Mouse (Mus musculus): ENCODE data around the gene Tspan2.

Gene Tspan2

DNA sequence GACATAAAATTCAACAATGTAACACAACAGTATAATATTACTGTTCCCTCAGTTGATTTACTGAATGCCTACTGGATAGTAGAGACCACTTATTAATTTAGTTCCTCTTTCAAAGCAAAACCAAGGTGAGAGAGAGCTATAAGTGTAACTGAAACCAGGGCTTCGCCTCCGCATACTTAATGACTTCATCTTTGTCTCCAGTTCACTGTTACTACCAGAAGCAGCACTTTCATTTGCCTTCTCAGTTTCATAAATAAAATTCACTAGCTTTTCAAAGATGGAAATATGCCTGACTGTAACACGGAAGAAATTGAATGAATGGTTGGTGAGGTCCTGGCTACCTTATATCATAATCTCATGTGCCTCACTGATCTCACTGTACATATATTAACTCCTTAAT, 1.3 kb upstream of the Tspan2 start:
- in situ Hi-C loops (cut with MboI, MseI): loop anchor here (10.0 kb wide), 1 partner anchor 442 kb away; the partner anchor contains the start of gene Bcas2

DNA sequence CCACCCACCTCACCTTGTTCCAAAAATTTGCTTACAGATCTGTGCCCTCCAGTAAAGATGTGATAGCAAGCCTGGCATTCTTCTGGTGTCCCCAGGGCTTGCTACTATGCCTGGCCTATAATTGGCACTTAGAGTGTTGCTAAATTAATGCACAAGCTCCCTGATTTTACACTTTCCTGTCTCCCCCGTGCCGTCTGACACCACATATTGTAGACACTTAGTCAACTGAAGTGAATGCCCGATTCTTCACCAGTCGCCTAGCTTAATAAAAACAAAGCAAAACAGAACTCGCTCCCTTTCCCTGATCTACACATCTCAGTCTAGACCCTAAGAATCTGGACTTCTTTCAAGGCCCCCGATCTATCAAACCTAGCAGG, 405 bp upstream of the Tspan2 start:
- in situ Hi-C loops (cut with MboI, MseI): loop anchor here (10.0 kb wide), 1 partner anchor 441 kb away; the partner anchor contains the start of gene Bcas2

DNA sequence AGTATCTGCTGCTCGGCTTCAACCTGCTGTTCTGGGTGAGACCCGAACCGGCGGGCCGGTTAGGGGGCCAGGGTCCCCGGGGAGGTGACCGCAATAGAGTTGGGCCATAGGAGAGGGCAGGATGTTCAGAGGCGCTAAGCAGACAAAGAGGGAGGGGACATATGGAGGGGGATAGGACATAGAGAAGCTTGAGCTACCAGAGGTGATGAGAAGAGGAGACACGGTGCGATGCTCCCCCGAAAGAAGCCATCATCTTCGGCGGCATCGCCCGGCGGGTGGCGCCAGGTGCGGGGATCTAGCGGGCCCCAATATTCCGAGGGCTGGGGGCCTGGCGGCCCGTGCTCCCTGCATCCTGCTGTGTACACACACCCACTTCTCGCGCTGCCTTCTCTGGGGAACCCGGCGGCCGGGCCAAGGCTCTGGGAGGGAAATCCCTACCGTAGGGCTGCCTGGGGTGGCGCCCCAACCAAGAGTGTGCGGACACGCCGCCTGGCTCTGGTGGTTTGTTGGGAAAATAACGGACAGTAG, 766 bp downstream of the Tspan2 start:
- in situ Hi-C loops (cut with MboI, MseI): loop anchor here (5.0 to 10.0 kb wide), 2 partner anchors 292 to 440 kb away; partner anchors contain the start of gene Bcas2

DNA sequence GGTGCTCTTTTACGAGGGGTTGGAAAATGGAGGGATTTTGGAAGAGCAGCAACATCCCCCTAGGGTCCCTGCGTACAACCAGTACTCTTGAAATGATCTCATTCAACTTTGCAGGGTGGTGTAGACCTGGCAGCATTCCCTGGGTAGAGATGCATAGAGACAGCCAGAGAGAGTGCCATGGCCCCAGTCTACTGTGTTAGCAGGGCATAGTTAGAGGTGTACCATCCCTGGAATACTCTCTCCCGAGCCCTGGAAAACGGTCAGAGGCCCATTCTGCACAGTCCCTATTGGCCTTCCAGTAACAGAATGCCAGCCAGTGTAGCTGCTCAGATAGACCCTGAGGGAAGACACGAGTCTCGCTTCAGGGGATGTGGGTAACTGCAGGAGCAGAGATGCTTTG, 1.3 kb downstream of the Tspan2 start:
- in situ Hi-C loops (cut with MboI, MseI): loop anchor here (5.0 to 10.0 kb wide), 2 partner anchors 292 to 439 kb away; partner anchors contain the start of gene Bcas2

DNA sequence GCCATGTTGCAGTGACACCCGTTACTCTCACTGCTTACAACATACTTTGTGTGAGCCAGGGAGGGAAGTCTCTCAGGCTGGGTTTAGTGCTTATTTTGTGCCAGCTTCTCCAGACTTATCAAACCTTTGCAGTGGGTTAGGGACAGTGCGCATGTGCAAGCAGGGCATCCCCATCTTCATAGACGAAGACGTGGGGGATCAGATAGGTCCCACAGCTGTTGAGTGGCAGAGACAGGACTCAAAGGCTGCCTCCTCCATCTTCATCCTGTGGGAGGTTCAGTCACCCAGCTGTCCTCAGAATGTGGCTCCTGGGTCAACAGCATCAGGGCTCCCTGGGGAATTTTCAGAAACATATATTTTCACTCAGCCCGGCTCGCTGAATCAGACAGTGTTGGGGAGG, 2.1 kb downstream of the Tspan2 start:
- in situ Hi-C loops (cut with MboI, MseI): loop anchor here (5.0 to 10.0 kb wide), 2 partner anchors 291 to 438 kb away; partner anchors contain the start of gene Bcas2

DNA sequence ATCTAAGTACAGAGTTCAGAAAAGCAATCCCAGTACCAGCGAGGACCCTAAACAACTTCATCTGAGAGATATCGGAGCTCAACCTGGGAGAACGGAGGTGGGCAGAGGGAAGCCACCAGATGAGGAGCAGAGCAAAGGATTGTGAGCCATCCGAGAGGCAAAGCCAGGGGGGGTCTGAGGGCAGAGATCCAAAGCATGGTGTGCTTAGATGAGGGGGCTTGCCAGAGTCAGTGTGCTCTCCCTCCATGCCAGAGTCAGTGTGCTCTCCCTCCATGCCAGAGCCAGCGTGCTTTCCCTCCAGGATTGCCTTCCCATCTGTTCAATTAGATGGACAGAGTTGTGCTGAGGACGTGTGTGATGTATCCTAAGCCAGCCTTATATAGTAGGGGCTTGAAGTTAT, 2.8 kb downstream of the Tspan2 start:
- in situ Hi-C loops (cut with MboI, MseI): loop anchor here (5.0 to 10.0 kb wide), 2 partner anchors 290 to 438 kb away; partner anchors contain the start of gene Bcas2

DNA sequence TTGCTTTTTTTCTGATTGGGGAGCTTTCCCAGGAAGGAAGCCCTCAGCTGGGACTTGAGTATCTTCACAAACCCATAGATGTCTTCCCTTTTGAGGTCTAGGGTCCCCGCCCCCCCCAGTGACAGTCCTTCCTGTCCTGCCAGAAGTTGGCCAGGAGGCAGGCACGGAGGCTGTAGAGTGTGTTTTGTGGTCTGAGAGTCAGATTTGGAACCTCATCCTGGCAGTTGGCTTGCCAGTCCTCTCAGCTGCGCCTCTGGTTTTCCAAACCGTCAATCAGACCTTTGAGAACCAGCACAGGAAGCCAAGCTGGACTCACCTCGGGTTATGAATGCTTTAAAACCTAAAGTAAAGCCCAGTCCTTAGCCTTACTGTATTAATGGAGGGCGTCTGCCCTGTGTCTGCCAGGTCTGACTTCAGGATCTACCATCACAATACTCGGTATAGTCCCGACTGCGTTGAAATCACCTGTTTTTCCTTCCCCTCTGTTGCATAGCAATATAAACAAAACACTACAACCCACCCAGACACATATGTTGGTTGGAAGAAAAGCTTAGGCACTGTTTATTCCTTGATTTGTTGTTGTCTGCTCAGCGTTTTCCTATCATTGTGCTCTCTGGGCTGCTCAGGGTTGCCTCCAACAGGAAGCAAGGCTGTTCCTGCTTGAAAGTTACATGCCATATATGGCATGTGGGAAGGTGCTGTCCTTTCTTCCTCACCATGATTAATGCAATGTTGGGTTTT, 4.0 kb downstream of the Tspan2 start:
- in situ Hi-C loops (cut with MboI, MseI): loop anchor here (5.0 to 10.0 kb wide), 2 partner anchors 289 to 436 kb away; partner anchors contain the start of gene Bcas2

DNA sequence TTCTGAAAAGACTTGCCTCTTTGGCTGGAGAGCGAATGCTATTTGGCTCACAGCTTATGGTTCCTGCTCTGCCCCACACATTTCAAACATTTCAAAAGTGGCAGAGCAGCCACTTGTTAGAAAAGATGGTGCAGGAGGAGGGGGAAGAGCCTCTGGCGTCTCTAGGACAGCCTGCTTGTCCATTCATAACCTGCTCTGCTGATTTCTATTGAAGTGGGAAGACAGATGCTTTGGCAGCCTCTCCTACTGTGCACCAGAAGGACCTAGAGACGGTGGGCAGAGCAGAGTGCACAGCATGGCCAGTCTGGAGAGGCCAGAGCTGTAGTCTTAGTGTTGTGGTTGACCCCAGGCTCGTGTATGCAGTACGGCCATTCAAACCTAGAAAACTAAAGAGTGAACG, 4.6 kb downstream of the Tspan2 start:
- in situ Hi-C loops (cut with MboI, MseI): loop anchor here (5.0 to 10.0 kb wide), 2 partner anchors 288 to 436 kb away; partner anchors contain the start of gene Bcas2

DNA sequence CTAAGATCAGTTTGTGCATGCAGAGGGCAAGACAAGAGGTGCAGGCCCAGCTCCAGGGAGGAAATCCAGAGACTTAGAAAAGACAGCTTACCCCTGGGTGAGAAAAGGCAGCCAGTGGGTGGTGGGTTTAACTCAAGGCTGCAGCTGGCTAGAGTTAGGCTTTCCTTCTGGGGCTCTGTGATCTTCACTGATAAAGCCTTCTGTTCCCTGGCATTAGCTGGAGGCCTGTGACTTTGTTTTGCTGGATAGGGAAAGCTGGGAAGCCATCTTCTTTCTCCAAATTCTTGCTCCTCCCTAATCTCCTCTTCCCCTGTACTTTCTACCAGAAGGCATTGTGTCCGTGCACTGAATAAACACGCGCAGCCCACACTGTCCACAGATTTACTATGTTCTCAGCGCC, 8.4 kb downstream of the Tspan2 start:
- in situ Hi-C loops (cut with MboI, MseI): no loop called here

DNA sequence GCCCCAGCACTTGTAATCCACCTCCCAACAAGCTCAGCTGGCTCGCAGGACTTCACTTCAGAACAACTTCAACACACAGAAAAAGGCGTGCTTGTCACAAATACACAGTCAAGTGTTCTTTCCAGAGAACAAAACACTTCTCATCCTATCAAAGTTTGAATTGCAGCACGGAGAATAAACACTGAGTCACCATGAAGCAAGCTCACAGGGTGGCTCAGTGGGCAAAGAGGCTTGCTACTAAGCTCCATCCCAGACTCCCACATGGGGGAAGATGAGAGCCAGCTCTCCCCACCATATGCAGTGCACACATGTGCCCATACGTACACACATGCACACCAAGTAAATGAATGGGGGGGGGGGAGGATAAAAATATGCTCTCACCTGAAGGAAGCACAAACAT, 8.9 kb downstream of the Tspan2 start:
- in situ Hi-C loops (cut with MboI, MseI): no loop called here

DNA sequence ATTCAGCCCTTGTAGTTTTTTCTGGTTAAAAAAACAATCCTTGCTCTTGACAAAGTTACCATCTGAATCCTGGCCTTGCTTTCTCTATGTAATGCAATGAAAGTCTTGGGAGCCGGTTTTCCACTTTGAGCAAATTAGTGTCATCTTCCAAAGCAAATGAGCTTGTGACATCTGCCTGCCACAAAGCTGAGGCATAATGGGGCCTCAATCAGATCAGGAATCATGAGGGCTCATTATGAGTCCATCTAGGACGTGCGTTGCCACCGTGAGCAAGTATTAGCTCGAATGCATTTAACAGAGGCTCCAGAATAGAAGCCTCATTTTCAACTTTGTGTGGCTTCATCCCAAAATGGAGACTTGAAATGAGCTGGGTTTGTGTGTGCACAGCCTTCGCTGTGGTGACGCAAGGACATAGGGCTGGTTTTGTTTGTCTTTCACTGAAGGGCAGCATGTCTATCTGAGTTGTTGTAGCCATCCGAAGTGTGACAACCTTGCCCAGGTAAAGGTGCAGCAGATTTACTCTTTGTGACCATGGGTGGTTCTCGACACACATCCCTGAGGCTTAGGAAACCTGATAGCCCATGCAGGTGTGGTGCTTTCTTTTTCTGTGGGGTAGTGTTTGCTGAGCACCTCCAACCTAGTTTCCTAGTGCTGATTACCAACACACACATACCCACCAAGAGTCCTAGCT, 9.6 kb downstream of the Tspan2 start:
- in situ Hi-C loops (cut with MboI, MseI): no loop called here

DNA sequence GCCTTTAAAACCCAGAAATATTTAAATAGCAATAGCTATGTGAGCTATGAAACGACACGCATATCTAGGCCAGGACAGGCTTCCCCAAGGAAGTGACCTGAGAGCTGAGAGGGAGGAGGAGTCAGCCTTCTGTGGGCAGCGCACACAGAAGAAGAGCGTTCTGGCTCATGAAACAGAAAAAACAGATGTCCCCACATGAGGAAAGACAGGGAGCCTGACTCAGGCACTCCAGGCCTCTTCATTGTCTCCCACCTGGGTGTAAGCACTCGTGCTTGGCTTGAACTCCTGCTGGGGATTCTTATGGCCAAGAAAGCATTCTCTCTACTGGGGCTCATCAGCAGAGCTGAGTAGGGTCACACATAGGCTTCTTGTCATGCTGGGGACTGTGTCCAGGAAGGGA, 10.3 kb downstream of the Tspan2 start:
- in situ Hi-C loops (cut with MboI, MseI): no loop called here

DNA sequence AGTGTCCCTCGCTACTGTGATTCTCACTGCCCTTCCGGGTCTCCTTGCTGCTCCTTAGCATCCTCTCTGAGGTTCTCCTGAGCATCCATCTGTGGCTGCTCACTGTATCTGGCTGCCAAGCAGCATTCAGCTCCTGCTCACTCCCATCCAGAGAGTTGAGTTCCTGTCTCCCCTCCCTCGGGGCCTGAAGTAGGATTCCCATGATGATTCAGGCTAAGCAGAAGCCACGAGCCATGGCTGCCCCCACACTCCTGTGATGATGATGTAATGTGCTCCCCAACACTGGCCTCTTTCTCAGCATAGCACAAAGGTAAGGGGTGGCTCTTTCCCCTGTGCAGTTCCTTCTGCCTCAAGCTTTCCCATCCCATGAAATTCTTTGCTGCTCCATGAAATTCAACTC, 11.8 kb downstream of the Tspan2 start:
- in situ Hi-C loops (cut with MboI, MseI): no loop called here

DNA sequence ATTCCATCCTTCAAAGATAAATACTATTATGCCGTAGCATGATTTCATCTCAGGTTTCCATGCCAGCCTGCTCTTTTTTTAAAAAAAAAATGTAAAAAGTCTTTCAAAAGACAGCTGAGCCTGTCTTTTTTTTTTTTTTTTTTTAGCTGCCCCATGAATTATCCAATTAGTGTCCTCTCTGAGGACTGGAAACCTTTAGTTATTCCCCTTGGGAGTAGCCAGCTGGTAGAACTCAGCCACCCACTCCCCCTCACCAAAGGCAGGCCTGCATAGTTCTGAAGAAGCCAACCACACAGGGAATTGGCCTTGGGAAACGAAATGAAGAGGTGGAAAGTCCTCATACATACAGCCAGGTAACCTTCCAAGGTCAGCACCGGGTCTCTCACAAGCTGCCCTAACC, 13.7 kb downstream of the Tspan2 start:
- in situ Hi-C loops (cut with MboI, MseI): no loop called here

DNA sequence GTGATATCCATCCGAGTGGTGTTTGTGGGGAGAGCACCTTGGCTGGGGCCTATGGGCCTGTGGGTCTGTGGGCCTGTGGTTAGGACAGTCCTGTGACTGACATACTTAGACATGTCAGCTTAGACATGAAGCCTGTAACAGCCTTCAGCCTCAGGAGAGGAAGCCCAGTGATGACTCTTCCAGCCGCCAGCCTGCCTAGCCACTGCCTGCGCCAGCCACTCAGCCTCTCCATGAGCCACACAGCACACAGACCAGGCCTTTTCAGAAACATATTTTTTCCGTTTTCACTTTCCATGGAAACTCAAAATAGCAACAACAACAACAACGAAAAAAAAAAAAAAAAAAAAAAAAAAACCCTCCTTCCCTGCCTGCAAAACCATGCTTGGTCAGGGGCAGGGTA, 14.4 kb downstream of the Tspan2 start:
- in situ Hi-C loops (cut with MboI, MseI): no loop called here

DNA sequence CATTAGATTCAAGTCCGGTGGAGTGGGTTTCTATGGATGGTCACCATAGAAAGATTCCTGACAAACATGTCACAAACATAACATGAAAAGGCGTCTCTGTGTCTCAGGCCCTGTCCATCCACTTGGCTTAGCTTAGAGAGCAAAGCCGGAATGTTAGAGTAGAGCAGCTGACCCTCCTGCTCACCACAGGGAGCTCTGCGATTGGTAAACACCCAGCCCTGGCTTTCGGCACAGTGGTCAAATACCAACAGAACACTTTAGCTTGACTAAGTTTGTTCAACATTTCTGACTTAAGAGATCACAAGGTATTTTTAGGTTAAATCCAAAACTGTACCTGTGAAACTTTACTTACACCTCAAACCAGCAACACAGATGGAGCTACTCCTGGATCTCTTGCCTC, 16.8 kb downstream of the Tspan2 start:
- in situ Hi-C loops (cut with MboI, MseI): no loop called here

DNA sequence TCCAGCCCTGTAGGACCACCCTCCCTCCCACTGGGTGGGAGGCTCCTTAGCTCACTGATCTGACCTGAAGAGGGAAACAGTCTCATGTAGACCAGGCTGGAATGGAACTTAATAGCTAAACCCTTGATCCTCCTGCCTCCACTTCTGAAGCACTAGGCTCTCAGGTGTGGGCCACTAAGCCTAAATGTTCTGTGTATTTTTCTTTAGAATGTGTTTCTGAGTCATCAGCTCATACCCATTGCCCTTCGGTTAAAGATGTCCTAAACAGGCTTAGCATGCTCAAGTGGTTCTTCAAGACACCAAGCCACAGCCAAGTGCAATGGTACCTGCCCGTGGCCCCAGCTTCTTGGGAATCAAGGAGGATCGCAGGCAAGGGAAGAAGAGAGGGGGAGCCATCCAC, 17.2 kb downstream of the Tspan2 start:
- in situ Hi-C loops (cut with MboI, MseI): no loop called here

DNA sequence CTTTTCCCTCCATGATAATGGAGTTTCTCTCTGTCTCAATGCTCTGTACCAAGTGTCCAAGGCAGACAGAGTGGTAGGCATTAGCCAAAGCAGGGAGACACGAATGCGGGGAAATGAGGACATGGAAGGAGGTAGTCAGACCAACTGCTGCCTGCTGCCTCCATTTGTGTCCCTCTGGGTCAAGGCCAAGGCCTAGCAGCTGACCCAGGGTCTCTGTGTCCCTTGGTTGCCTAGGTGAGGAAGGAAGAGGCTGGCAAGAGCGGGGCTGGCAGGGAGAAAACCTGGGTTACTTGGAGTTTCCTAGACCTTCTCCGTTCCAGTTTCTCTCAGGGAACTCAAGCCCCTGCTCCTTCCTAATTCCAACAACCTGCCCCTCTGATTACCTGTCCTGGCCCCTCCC, 17.7 kb downstream of the Tspan2 start:
- in situ Hi-C loops (cut with MboI, MseI): no loop called here

DNA sequence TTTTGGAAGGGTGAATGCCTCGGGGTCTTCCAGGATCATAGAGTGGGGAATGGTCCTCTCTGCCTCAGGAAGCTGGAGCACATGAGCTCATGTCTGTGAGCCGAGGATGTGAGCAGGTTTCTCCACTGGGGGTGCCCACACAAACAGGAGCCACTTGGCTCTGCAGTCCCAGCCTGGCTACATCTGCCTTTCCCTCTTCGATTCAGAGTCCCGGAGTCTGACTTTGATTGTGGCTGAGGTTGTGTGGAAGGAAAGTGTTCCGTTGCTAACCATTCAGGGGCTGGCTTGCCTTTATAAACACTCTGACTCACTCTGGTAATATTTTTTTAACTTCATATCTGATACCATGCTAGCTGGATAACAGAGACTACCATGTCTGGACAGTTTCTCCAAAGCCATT, 18.1 kb downstream of the Tspan2 start:
- in situ Hi-C loops (cut with MboI, MseI): no loop called here

DNA sequence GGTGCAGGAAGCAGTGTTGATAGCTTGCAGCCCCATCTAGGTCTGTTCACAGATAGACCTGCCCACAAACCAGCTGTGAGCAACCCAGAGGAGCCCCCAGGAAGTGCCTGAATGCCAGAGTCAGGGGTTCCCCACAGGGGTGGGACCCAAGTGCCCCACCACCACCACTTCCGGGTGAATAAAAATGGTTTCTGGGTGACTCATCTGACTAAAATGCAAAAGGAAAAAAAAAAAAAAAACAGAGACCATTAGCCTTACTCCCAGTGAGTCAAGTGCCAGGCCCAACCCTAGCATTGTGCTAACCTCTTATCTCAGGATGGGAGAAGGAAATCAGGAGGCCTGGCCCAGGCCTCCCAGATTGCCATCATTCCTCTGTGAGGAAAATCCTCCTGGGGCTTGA, 21.5 kb downstream of the Tspan2 start:
- in situ Hi-C loops (cut with MboI, MseI): no loop called here

DNA sequence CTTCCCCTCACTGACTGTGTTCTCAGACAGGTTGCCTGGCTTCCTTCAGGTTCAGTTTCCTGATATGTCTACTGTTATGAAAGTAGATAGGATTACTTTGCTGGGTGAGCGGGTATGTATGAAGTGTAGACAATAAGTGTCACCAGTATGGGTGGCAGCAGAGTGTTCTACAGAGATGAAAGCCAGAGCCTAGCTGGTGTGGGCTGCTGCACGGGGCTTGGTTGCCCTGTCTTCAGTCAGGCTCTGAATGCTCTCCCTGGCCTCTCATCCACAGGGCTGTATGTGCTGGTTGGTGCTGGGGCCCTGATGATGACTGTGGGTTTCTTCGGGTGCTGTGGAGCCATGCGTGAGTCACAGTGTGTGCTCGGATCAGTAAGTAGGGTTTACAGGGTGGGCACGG, 22.7 kb downstream of the Tspan2 start:
- in situ Hi-C loops (cut with MboI, MseI): no loop called here

DNA sequence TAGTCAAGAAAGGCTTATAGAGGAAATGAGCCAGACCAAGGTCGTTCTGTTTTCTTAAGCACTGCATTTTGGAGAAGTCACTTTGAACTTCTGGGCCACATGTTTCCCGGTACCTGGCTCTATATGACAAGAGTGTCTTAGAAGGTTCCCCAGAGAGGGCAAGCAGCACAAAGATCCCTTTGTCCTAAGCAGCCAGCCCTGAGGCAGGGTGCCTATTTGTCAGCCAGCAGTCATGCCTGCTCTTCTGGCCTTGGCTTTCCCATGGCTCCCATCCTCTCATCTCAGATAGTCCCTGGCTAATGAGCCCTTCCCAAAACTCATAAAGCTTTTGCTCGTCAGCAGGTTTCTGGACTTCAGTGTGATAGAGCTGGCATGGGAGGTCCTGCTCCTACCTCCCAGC, 25.9 kb downstream of the Tspan2 start:
- in situ Hi-C loops (cut with MboI, MseI): no loop called here

DNA sequence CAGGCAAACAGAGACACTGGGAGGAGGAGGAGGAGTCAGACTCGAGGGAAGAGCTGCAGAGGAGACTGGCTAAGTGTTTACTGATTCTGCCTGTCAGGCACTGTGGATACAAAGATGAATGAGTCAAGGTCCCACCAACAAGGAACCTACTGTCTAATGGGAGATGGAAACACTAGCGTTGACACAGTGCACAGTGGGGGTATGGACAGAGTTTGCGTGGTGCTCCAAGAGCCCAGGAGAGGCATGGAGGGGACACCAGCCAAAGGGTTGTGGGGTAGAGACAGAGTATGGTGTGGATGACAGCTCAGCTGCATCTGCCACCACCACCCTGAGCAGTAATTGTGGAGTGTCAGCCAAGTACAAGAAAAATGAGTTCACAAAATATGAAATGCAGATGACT, 28.1 kb downstream of the Tspan2 start:
- in situ Hi-C loops (cut with MboI, MseI): no loop called here

Data from T-helper 2 cell (primary cell).